Mouse (Mus musculus) stomach, embryonic 15.5 days (tissue): Measurements from ENCODE around the gene Myh9. TPM values are rescaled to one million over a fixed set of nuclear protein-coding genes. Genes with fewer than 3 reads are reported as not detected.
A peak's percentile ranks its signal among the peaks of the same experiment; 100 is the strongest.

Source experiments
- ATAC-seq: fragments of 200-750 bp; cut with Nextera tagmentation; 2 replicates; pipeline ENCODE4 v1.8.0; 2017; ENCODE audit warnings: low read depth, moderate number of reproducible peaks, moderate TSS enrichment; ENCODE audit not compliant: insufficient read depth, low FRiP score
- H3K27ac ChIP-seq: fragments of 300-500 bp; sonication (generic); 2 replicates; pipeline ENCODE4 v1.5.1; 2015; ENCODE audit warnings: mild to moderate bottlenecking, inconsistent platforms
- H3K27me3 ChIP-seq: fragments of 300-500 bp; sonication (generic); replicated peaks from 2 replicates; pipeline ENCODE4 v1.6.1; 2015; ENCODE audit warnings: inconsistent platforms
- H3K36me3 ChIP-seq: fragments of 300-500 bp; sonication (generic); 2 replicates; pipeline ENCODE4 v1.6.1; 2015; ENCODE audit warnings: inconsistent platforms
- H3K4me1 ChIP-seq: fragments of 300-500 bp; sonication (generic); 2 replicates; pipeline ENCODE4 v1.6.1; 2015; ENCODE audit warnings: inconsistent platforms
- H3K4me2 ChIP-seq: fragments of 300-500 bp; sonication (generic); 2 replicates; pipeline ENCODE4 v1.6.1; 2015; ENCODE audit warnings: mild to moderate bottlenecking, inconsistent platforms
- H3K4me3 ChIP-seq: fragments of 300-500 bp; sonication (generic); replicated peaks from 2 replicates; pipeline ENCODE4 v1.5.1; 2015; ENCODE audit warnings: inconsistent platforms
- H3K9ac ChIP-seq: fragments of 300-500 bp; sonication (generic); 2 replicates; pipeline ENCODE4 v1.6.1; 2015; ENCODE audit warnings: inconsistent platforms
- H3K9me3 ChIP-seq: fragments of 300-500 bp; sonication (generic); 2 replicates; pipeline ENCODE4 v1.6.1; 2016; ENCODE audit warnings: inconsistent platforms
- WGBS: fragments of 180-500 bp; shearing (Covaris S2); methylation state at CpG from one replicate; pipeline ENCODE4 v1.1.7; 2015; 5-methylcytosine and 5-hydroxymethylcytosine counted together
- polyA plus RNA-seq: library from polyadenylated mRNA; unstranded; fragments of >200 nt; fragmentation: Nextera tagmentation; extraction: Ambion mirVana; gene quantifications from 2 replicates; pipeline ENCODE4 v1.2.1, GENCODE M21; 2015

The Myh9 gene
- polyA plus RNA-seq, 1 experiment from 2014 or later, result 57.0 TPM

GRCm38 (mm10) chr15:77799491-77800474, 42.2 kb downstream of the Myh9 start:
- peaks cover 47% of the 10 kb centered on the region for H3K36me3 ChIP-seq
- no peak overlapping the region for H3K9ac ChIP-seq
- no peaks in the 10 kb centered on the region for H3K9me3 ChIP-seq
- WGBS, result 77% methylated on average over 8 of the region's 8 CpGs
- peak overlapping the region; percentile 94 for H3K27ac ChIP-seq
- H3K4me2 ChIP-seq, result peak overlapping the region; percentile 3; the same call in 1 of the 2 replicates
- H3K27me3 ChIP-seq, result no peaks in the 10 kb centered on the region
- no peak overlapping the region for H3K4me3 ChIP-seq
- ATAC-seq, result no peak
- H3K4me1 ChIP-seq, result peaks cover 53% of the 10 kb centered on the region

GRCm38 (mm10) chr15:77798664-77799490, 43.1 kb downstream of the Myh9 start:
- H3K4me3 ChIP-seq, result no peak overlapping the region
- 10% methylated on average over 14 of the region's 14 CpGs for WGBS
- peak; percentile 79 for ATAC-seq
- H3K4me1 ChIP-seq, result peaks cover 53% of the 10 kb centered on the region
- peak overlapping the region; percentile 94 for H3K27ac ChIP-seq
- no peaks in the 10 kb centered on the region for H3K9me3 ChIP-seq
- H3K9ac ChIP-seq, result no peak overlapping the region
- H3K36me3 ChIP-seq, result peaks cover 48% of the 10 kb centered on the region
- H3K4me2 ChIP-seq, result peak overlapping the region; percentile 22
- no peaks in the 10 kb centered on the region for H3K27me3 ChIP-seq

GRCm38 (mm10) chr15:77797609-77798411, 44.2 kb downstream of the Myh9 start:
- Histone ChIP-seq H3K27ac (peak overlapping the region; percentile 94), H3K9ac (no peak overlapping the region), H3K27me3 (no peaks in the 10 kb centered on the region), H3K36me3 (peaks cover 42% of the 10 kb centered on the region), H3K4me2 (no peak overlapping the region; the same call in 1 of the 2 replicates), H3K4me1 (peaks cover 48% of the 10 kb centered on the region), H3K9me3 (no peaks in the 10 kb centered on the region), H3K4me3 (no peak overlapping the region)
- WGBS, result 66% methylated on average over 14 of the region's 14 CpGs
- ATAC-seq, result no peak

GRCm38 (mm10) chr15:77796409-77797035, 45.5 kb downstream of the Myh9 start:
- Histone ChIP-seq H3K27me3 (no peaks in the 10 kb centered on the region), H3K9ac (no peak overlapping the region), H3K9me3 (no peaks in the 10 kb centered on the region), H3K27ac (peak overlapping the region; percentile 94), H3K4me1 (peaks cover 46% of the 10 kb centered on the region), H3K4me2 (no peak overlapping the region), H3K36me3 (peaks cover 42% of the 10 kb centered on the region), H3K4me3 (no peak overlapping the region)
- WGBS, result 91% methylated on average over 26 of the region's 26 CpGs
- ATAC-seq, result no peak

- no peak overlapping the region for H3K4me2 ChIP-seq
- no peak overlapping the region for H3K4me3 ChIP-seq
- WGBS, result 86% methylated on average over 13 of the region's 13 CpGs
- H3K4me1 ChIP-seq, result peaks cover 34% of the 10 kb centered on the region
- peaks cover 58% of the 10 kb centered on the region for H3K36me3 ChIP-seq
- no peak overlapping the region for H3K9ac ChIP-seq
- ATAC-seq, result no peak
- H3K27me3 ChIP-seq, result no peaks in the 10 kb centered on the region
- no peaks in the 10 kb centered on the region for H3K9me3 ChIP-seq
- no peak overlapping the region for H3K27ac ChIP-seq
These were observed 47.0 kb downstream of the Myh9 start for GRCm38 (mm10) chr15:77794908-77795356.

- Histone ChIP-seq H3K27ac (0 out of 2 replicates have a peak overlapping the region, but pooled peaks have one; percentile 4), H3K36me3 (peaks cover 63% of the 10 kb centered on the region), H3K9me3 (no peaks in the 10 kb centered on the region), H3K4me3 (no peak overlapping the region), H3K4me1 (peaks cover 27% of the 10 kb centered on the region), H3K9ac (no peak overlapping the region), H3K27me3 (no peaks in the 10 kb centered on the region), H3K4me2 (no peak overlapping the region)
- no peak for ATAC-seq
- WGBS, result 80% methylated on average over 13 of the region's 13 CpGs
These were observed 47.7 kb downstream of the Myh9 start for GRCm38 (mm10) chr15:77794138-77794907.

- Histone ChIP-seq H3K9ac (no peak overlapping the region), H3K4me3 (no peak overlapping the region), H3K9me3 (no peaks in the 10 kb centered on the region), H3K36me3 (peaks cover 71% of the 10 kb centered on the region), H3K4me2 (no peak overlapping the region), H3K27me3 (no peaks in the 10 kb centered on the region), H3K27ac (no peak overlapping the region), H3K4me1 (peaks cover 20% of the 10 kb centered on the region)
- 83% methylated on average over 7 of the region's 7 CpGs for WGBS
- ATAC-seq, result no peak
These were observed 48.4 kb downstream of the Myh9 start for GRCm38 (mm10) chr15:77793554-77793953.

GRCm38 (mm10) chr15:77793094-77793493, 48.9 kb downstream of the Myh9 start:
- H3K36me3 ChIP-seq, result peaks cover 75% of the 10 kb centered on the region
- H3K4me3 ChIP-seq, result no peak overlapping the region
- H3K9ac ChIP-seq, result no peak overlapping the region
- H3K27ac ChIP-seq, result no peak overlapping the region
- no peak overlapping the region for H3K4me2 ChIP-seq
- H3K9me3 ChIP-seq, result no peaks in the 10 kb centered on the region
- no peaks in the 10 kb centered on the region for H3K27me3 ChIP-seq
- ATAC-seq, result no peak
- 77% methylated on average over 4 of the region's 4 CpGs for WGBS
- H3K4me1 ChIP-seq, result peaks cover 15% of the 10 kb centered on the region

- H3K36me3 ChIP-seq, result peaks cover 80% of the 10 kb centered on the region
- no peaks in the 10 kb centered on the region for H3K27me3 ChIP-seq
- ATAC-seq, result no peak
- H3K27ac ChIP-seq, result no peak overlapping the region
- 82% methylated on average over 9 of the region's 9 CpGs for WGBS
- H3K9ac ChIP-seq, result no peak overlapping the region
- peaks cover 5% of the 10 kb centered on the region; the same call in 1 of the 2 replicates for H3K4me1 ChIP-seq
- no peaks in the 10 kb centered on the region for H3K9me3 ChIP-seq
- H3K4me2 ChIP-seq, result no peak overlapping the region
- no peak overlapping the region for H3K4me3 ChIP-seq
These were observed 49.9 kb downstream of the Myh9 start for GRCm38 (mm10) chr15:77792056-77792455.

- ATAC-seq, result no peak
- Histone ChIP-seq H3K4me2 (no peak overlapping the region), H3K27me3 (no peaks in the 10 kb centered on the region), H3K9ac (no peak overlapping the region), H3K36me3 (peaks cover 81% of the 10 kb centered on the region), H3K9me3 (no peaks in the 10 kb centered on the region), H3K4me3 (no peak overlapping the region), H3K27ac (no peak overlapping the region), H3K4me1 (no peaks in the 10 kb centered on the region)
- 91% methylated on average over 21 of the region's 21 CpGs for WGBS
These were observed 51.1 kb downstream of the Myh9 start for GRCm38 (mm10) chr15:77790656-77791405.
